Mouse (Mus musculus): ENCODE results near the gene Lrp4.
A peak's percentile ranks its signal among the peaks of the same experiment; 100 is the strongest.

The Lrp4 gene

DNA sequence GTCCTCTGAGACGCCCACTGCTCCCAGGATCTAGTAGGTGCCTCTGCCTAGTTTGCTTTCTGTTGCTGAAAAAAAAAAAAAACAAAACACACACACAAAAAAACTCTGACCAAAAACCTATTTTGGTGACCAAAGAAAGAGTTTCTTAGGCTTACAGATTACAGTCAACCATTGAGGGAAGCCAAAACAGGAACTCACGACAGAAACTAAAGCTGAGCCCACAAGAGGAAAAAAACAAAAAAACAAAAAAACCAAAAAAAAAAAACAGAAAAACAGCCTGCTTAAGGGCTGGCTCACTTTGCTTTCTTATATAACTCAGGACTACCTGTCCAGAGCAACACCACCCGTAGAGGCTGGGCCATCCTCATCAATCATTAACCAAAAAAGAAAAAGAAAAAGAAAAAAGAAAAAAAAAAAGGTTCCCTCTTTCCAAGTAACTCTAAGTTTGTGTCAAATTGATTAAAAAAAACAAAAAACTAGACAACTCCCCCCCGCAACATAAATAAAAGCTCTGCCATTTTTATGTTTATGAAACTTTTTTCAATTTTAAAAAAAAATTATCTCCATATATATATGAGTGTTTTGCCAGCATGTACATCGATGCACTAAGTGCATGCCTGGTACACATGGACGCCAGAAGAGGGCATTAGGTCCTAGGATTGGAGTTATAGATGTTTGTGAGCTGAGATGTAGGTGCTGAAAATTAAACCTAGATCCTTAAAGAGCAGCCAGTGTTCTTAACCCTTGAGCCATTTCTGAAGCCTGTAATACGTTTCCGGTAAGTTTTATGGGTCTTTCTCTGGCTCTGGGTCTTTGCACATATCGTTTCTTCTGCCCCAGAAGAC is 3.9 kb upstream of the Lrp4 start:
- DNase-seq (ENCODE audit: low spot score in 2 of 2) = no peak

DNA sequence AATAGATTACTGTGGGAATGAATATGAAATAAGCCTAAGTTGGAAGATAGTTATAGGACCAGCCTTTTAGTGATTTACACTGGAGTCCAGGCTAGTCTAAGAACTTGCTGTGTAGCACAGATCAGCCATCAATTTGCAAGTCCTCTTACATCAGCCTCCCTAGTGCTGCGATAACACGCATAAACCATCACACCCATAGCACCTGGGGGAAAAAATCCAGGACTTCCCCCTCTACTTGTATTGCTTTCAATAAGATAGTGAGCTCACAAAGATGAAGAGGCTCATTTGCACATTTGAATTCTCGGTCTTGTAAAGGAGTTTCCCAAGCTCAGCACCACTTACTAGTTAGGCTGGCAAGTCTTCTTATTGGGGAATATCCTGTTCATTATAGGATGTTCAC is 2.9 kb upstream of the Lrp4 start:
- DNase-seq (ENCODE audit: low spot score in 2 of 2) = no peak

DNA sequence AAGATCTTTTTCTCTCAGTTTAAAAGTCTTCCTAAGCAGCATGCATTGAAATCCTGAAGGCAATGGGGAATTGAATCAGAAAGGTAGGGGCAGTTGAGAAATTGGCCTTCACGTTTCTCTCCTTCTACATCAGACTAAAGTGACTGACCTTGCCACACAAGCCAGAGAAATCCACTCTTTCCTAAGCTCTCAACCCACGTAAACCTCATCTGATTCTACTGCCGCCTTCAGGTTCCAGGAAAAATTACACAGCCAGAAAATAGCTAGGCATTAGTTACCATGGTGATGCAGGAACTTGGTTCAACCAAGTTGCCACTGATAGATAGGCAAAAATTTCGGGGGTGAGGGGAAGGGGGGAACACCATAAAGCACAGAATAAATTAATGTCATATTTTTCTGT is 1.5 kb upstream of the Lrp4 start:
- no peak for DNase-seq (ENCODE audit: low spot score in 2 of 2)

DNA sequence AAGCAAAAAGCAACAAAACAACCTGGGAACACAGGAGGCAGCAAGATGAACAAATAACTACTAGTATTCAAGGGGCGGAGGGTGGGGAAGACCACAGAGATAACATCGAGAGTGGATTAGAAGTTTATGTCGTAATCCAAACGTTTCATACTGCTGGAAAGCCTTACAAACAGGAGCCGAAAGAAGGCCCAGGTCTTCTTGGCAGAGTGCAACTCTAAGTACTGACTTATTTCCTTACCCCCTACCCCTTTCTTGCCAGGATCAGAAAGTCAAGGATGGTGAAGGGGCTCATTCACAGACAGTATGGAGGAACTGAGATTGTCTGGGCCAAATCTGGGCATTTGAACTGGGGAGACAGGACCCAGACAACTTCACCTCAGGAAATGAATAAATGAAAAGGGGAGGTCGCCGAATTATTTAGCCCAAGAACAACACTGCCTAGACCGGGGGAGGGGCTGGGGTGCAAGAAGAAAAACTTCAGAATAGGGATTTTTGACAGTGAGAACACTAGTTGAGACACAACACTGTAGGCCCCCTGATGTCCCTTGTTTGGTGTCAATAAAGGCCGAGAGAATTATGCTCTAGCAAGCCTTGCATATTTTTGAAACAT is 715 bp upstream of the Lrp4 start:
- no peak for DNase-seq (ENCODE audit: low spot score in 2 of 2)

DNA sequence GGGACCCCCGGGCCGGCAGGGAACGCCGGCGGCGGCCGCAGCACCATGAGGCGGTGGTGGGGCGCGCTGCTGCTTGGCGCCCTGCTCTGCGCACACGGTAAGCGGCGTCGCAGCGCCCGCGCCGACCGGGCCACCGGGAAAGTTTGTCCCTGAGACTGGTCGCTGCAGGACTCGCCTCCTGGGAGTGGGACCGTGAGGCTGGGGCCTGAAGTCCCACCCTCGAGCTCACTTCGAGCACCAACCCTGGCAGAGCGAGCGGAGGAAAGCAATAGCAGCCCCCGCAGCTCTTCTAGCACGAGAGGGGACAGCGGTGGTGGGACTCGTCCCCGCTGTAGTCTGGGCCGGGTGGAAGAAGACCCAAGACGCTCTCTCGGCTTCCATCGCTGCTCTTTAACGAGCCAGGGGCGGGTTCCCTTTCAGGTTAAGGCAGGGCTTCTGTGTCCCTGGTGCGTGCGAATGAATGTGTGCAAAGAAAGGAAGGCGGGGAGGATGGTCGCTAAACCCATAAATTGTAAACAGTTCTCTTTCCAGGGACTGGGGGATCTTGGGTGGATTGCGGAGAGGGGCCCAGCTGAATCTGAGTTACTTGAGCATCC is 443 bp downstream of the Lrp4 start:
- DNase-seq (ENCODE audit: low spot score in 2 of 2) = no peak

DNA sequence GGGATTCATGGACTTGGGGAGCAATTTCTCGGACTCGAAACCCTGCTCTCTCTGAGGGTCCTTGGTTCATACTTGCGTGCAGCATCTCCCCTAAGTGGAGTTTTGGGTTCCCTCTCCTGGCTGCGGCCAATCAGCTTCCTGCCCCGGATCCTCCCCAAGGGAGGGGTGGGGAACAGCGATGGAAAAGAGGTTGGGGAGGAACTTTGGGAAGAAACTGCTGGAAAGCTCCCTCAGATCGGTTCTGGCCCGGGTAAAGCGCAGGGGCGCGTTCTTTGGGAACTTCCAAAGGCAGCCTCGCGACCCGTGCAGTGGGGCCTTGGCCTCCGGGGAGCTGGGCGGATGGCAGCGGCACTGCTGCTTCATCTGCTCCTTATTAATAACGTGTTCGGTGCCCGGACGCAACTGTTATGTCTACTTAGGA is 951 bp downstream of the Lrp4 start:
- DNase-seq (ENCODE audit: low spot score in 2 of 2) = no peak

DNA sequence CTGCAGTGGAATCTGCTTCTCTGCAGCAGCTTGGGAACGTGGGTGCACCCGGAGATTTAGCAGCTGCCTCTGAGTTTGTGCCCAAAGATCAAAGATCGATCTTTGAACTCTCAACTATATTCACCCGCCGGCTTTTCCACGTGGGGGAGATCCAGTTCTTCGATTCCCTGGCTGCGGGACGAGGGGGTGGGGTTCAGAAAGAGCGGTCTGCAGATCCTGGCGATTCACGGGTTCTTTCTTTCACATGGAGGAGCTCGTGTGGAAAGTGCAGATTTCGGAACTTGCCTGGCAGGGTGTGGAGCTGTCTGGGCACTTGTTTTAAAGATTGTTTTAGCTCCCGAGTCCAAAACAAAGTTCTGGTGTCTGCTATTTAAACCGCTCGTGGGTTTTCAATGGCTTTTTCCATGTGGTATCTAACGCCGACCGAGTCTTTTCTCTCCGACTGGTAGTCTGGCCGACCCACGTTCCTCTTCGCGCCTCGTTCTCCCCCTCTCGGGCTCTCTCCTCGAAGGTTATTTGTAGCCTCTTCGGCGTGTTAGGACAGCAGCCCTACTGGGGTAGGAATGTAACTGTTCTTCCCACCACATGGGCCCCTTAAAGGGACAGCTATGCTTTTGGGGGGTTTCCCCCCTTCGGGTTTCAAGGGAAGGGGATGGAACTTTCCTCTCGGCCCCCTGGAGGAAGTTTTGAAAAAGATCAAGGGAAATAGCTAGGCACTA is 1.5 kb downstream of the Lrp4 start:
- DNase-seq (ENCODE audit: low spot score in 2 of 2) = no peak

DNA sequence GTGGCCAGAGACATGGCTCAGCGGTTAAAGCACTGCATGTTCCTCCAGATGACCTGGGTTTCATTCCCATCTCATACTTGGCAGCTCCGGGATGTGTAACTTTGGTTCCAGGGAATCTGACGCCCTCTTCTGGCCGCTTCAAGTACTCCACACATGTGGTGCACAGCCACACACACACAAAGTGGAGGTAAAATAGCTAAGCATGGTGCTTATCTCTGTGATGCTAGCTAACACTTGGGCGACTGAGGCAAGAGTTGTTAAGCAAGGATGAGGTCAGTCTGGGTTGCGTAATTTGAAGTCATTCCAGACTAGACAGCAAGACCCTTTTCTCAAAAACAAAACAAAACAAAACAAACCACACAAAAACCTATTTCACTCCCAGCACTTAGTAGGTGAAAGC is 2.8 kb downstream of the Lrp4 start:
- DNase-seq (ENCODE audit: low spot score in 2 of 2) = no peak

DNA sequence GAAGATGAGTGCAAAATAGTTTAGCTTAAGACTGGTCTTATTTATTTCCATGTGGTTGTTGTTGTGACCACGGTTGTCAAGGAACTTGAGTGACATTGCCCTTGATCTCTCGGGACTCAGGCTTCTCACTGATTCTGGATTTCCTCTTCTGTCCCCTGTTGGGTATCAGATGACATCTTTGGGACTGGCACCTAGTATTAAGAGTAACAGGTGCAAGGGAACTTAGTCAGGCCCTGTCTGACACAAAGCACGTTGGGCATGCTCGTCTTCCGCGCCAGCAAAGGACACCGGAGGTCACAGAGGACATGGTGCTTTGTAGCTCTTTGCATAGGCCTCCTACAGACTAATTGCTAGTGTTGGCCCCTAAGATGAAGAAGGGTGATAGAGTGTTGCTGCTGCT is 3.5 kb downstream of the Lrp4 start:
- DNase-seq (ENCODE audit: low spot score in 2 of 2) = no peak

DNA sequence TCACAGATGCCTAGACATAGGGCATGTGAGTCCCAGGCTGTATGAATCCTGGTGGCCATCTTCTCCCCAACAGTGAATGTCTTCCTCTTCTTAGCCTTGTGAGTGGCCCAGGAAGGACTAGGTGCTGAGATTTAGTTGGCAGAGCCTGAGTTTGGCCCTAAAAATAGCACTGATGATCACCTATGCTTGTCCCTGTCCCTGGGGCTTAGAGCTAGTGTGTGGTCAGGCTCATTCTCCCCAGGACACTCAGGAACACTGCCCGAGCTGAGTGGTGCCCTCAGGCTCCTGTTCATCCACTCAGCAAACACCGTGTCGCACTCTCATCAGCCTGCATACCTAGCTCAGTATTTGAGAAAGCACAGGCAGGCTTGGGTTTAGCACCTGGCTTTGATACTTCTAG is 4.0 kb downstream of the Lrp4 start:
- no peak for DNase-seq (ENCODE audit: low spot score in 2 of 2)

DNA sequence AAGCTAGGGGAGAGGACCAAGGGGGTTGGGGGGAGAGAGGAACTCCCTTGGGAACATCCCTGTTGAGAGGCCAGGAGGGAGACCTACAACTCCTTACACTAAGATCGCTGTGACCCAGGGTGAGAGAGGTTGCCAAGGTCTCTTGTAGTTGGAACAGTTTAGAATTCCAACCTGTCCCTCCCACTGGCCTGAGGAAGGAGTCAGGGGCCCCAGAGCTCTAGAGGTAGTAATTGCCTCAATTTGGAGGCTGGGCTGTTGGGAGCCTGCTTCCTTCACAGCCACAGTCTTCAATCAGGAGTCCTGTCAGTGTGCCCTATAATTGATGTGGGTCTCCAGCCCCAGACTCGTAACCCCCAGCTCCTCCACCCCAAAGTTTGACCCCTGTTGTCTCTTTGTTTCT is 4.9 kb downstream of the Lrp4 start:
- no peak for DNase-seq (ENCODE audit: low spot score in 2 of 2)

DNA sequence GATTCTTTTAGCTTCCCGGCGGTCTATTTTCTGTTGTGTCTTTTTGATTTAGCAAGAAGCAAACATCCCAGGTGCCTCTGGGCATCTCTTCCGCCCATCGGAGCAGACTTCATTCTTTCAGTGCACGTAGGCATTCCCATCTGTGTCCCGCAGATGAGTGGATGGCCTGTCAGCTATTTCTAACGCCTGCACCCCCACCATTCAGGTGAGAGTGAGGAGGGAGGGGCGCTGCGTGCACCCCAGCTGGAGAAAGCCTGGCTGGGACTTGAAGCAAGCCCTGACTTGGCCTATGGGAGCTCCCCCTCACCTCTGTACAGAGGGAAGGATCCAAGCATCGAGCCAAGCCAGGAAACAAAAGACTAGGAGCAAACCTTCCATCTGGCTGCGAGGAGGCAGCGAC is 5.4 kb downstream of the Lrp4 start:
- DNase-seq (ENCODE audit: low spot score in 2 of 2) = no peak

DNA sequence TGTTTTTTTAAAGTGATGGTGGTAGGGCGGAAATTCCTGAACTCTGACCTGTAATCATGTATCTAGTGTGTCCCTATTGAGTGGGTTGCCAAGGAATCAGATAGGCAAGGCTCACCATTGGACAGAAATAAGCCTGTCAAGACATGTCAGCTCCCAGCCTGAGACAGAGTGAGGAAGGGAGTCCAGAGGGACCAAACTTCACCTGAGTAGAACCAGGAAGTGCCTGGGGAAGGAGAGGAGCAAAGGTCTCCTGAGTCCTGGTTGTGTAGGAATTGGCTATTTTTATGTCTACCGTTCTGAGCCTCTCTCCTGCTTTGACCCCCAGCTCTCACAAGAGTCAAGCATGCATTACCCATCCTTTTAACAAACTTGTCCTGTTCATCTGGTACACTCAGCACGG is 8.6 kb downstream of the Lrp4 start:
- DNase-seq (ENCODE audit: low spot score in 2 of 2) = no peak

DNA sequence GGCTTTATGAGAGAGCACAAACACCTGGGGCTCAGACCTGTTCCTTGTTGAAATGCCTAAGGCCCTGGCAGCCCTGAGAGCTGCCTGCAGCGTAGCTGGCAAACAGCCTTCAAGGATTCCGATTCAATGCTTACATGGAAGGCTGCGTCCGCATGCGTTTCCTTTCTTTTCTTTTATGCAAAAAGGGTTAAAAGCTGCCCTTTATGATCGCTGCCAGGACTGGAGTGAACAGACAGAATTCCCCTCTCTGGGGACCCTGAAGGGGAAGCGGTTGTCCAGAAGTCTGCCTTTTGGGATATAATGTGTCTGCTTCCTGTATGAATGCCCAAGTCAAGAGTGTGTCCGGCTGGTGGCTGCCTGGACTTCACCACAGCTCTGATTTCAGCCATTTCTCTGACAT is 10.3 kb downstream of the Lrp4 start:
- DNase-seq (ENCODE audit: low spot score in 2 of 2) = no peak

DNA sequence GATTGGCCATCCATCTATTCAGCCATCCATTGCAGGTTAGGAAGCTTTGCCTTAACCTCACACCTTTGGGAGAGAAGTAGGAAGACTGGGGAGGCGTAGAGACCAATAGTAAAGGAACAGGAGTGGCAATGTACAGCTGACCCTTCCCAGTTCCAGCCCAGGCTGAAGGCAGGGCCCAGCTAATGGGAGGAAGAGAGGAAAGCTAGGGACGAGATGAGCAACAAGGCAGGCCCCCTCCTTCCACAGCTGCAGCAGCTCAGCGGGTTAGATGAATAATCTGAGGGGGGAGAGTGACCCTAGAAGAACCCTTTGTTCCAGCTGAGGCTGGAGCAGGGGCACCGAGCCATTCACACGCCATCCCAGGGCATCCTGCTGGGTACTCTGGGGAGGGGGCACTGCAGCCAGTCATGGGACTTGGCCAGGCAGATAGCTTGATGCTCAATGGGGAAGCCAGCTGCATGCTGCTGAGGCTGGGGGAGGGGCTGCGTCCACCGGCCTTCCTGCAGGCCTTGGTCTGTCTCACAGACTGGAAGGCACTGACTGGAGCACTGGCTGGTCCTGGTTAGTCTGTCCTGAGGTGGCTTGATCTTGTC is 12.8 kb downstream of the Lrp4 start:
- DNase-seq (ENCODE audit: low spot score in 2 of 2) = peak; percentile 59 to 70

DNA sequence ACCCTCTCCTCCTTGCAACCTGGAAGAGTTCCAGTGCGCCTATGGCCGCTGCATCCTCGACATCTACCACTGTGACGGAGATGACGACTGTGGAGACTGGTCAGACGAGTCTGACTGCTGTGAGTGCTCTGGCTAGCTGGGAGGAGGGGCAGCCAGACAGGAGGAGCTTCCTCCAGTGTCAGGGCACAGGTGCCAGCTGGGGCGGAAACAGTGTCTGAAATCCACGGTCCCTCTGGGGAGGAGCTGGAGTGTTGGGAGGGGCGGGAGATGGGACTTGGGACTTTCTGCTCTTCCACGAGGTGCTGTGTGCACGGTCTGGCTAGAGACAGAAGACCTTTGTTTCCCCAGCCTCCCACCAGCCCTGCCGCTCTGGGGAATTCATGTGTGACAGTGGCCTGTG is 17.0 kb downstream of the Lrp4 start:
- no peak for DNase-seq (ENCODE audit: low spot score in 2 of 2)

DNA sequence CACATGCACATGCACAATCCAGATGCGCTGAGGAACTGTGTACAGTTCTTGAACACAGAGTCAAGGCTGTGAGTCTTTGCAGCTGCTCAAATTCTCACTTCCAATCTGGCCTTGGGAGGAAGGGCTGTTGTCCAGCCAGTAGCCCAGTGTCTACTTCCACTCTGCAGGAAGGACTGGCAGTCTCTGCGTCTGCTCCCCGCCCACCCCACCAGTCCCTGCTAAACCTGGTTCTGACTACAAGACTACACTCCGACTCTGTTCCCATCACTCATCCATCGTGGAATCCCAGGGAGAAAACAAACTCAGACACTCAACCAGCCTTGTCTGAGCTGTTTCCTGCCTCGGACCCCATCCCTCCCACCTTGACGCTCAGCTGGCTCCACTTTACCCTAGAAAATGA is 18.5 kb downstream of the Lrp4 start:
- DNase-seq (ENCODE audit: low spot score in 2 of 2) = no peak

DNA sequence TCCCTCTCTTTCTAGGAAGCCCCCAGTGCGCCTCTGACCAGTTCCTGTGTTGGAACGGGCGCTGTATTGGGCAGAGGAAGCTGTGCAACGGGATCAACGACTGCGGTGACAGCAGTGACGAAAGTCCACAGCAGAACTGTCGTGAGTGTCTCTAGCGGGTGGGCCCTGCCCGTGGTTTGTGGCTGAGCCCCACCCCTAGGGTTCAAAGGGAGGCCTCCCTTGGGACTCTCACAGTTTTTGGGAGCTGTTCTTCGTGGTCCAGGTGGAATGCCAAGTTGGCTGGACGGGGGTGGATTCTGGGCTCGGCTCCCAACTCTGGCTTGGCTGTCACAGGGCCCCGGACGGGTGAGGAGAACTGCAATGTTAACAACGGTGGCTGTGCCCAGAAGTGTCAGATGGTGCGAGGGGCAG is 18.9 kb downstream of the Lrp4 start:
- DNase-seq (ENCODE audit: low spot score in 2 of 2) = no peak

DNA sequence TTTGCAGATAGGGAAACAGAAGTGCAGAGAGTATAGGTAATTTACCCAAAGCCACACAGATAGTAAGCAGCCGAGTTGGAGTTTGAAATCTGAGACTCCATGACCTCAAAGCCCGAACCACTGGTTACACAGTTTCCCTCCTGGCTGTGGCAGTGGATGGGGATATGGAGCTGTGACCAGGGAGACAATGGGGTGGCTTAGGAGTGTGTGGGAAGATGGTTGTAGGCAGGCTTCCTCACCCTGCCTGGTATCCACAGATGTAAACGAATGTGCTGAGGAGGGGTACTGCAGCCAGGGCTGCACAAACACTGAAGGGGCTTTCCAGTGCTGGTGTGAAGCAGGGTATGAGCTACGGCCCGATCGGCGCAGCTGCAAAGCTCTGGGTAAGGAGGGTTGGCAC is 19.5 kb downstream of the Lrp4 start:
- DNase-seq (ENCODE audit: low spot score in 2 of 2) = no peak

DNA sequence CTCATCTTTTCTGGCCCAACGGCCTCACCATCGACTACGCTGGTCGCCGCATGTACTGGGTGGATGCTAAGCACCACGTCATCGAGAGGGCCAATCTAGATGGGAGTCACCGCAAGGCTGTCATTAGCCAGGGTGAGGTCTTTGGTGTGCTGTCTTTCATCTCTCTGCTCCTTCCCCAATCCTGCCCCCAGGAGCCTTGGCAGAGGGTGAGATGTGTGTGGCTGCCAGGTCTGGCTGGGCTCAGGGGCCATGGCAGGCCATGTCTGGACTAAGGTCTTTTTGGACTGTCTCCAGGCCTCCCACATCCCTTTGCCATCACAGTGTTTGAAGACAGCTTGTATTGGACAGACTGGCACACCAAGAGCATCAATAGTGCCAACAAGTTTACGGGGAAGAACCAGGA is 23.1 kb downstream of the Lrp4 start:
- no peak for DNase-seq (ENCODE audit: low spot score in 2 of 2)

DNA sequence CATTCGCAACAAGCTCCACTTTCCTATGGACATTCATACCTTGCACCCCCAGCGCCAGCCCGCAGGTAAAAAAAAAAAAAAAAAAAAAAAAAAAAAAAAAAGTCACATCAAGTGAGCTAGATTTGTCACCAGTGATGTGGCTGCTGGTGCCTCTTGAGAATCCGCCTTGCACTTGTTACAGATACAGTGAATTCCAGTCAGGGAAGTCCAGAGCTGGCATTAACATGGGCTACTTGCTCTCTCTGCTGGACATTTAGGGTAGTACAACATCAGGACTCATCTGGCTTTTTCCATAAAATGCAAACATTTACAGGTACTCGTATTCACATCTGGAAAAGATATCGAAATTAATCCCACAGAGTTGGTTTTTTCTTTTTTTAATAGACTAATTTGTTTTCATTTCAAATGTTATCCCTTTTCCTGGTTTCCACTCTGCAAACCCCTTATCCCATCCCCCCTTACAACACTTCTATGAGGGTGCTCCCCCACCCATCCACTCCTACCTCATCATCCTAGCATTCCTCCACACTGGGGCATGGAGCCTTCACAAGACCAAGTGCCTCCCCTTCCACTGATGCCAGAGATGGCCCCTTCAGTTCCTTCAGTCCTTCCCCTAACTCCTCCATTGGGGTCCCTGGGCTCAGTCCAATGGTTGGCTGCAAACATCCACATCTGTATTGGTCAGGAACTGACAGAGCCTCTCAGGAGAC is 23.6 kb downstream of the Lrp4 start:
- peak in 1 of 2 experiments; percentile 87 for DNase-seq (ENCODE audit: low spot score in 2 of 2)

DNA sequence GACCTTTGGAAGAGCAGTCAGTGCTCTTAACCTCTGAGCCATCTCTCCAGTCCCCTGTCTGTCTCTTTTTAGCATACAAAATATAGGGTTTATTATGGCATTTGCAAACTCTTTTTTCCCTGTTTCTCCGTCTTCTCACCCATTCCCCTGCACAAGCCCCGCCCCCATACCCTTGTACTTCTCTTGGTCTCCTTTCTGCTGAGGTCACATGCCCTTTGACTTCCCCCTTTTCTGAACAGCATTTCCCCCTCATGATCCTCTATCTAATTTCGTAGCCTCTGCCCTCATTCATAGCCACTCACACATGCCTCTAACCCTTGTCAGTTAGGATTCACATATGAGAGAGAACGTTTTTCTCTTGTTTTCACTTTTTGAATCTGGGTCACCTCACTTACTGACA is 27.4 kb downstream of the Lrp4 start:
- no peak for DNase-seq (ENCODE audit: low spot score in 2 of 2)
